Mouse (Mus musculus) heart, postnatal 25 days (tissue): Measurements from ENCODE around the gene Eef2k. TPM values are rescaled to one million over a fixed set of nuclear protein-coding genes. Genes with fewer than 3 reads are reported as not detected.
A peak's percentile ranks its signal among the peaks of the same experiment; 100 is the strongest.

Experiments used
- DNase-seq: peaks from one replicate; pipeline ENCODE4 v3.0.0; 2022; ENCODE audit warnings: low spot score
- intact Hi-C: fragments of 180-260 bp; cut with DNase I; formaldehyde crosslinking; loops from one replicate; pipeline ENCODE4 v1.15.1; 2025
- total RNA-seq, 2 experiments: library from RNA; stranded (reverse); gene quantifications; 2 replicates each; pipeline ENCODE4 v1.2.3; 2021

Eef2k gene
- total RNA-seq, 2 experiments from 2014 or later: 27.7 to 32.5 TPM

DNA sequence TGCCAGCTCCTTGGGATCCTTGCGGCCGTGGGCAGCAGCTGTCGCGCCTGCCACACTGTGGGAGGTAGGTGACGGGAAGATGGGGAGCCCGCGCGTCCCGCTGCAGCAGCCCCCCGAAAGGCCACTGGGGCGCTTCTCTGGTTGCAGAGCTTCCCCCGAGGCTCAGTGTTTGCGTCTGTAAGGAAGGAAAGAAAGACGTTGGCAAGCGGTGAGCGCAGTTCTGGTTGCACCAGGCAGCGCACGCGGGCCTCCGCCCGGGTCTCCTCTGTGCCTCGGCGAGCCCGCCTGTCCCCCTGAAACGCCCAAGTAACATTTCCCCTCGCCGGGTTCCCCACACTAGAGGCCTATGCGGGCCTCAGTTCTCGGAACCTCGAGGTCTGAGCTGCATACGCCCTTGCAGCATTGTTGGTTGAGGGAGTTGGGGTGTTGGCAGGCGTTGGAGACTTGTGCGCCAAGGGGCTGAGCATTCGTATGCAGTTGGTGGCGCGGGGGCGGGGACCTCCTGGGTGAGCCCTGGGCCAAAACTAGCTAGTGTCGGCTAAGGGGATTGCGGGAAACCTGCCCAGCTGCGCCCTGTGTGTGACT is 498 bp downstream of the Eef2k start:
- DNase-seq: peak; percentile 79
- intact Hi-C loops: no loop called here

DNA sequence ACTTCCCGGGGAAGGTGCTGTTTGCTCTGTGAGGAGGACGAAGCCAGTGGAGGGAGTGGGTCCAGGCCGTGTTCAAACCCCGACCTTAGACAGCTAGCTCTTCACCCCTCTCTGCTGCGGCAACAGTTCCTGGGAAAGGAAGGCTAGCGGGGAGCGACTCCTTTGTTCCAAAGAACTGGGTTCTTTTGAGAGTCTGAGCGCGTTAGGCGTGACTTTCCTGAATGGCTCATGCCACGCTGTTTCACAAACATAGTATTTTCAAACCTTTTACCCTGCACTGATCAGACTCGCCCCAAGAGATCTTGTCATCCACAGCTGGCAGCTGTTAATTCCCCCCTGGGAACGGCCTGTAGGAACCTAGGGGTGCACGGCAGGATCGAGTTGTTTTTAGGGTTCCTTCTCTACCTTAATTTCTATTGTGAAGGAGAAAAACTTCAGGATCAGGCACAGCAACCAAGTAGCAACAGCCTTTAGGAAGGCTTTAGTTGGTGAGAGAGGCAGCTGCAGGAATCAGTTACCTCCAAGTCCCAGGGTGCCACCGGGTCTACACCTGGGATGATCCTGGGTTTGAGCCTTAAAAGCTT is 1.3 kb downstream of the Eef2k start:
- intact Hi-C loops: loop anchor here (2.0 kb wide), 1 partner anchor 21 kb away; no protein-coding TSS in a partner anchor
- DNase-seq: no peak

DNA sequence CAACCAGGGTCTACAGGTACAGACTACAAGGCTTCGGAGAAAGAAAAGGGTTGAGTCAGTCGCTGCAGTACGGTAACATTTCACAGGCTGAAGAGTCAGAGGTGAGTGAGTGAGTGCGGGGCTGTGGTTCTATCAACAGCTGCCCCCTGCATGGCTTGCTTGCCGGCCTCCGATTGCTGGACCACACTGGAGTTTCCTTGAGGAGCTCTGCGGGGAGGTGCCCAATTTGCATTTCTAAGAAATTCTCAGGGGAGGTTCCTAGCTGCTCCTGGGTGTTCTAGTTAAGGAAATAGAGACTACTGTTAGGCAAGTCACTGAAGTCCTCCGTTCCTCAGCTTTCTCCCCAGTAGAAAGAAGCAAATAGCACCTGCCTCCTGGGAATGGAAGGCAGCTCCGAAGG is 2.1 kb downstream of the Eef2k start:
- no peak for DNase-seq
- intact Hi-C loops: loop anchor here (2.0 kb wide), 1 partner anchor 20 kb away; no protein-coding TSS in a partner anchor

DNA sequence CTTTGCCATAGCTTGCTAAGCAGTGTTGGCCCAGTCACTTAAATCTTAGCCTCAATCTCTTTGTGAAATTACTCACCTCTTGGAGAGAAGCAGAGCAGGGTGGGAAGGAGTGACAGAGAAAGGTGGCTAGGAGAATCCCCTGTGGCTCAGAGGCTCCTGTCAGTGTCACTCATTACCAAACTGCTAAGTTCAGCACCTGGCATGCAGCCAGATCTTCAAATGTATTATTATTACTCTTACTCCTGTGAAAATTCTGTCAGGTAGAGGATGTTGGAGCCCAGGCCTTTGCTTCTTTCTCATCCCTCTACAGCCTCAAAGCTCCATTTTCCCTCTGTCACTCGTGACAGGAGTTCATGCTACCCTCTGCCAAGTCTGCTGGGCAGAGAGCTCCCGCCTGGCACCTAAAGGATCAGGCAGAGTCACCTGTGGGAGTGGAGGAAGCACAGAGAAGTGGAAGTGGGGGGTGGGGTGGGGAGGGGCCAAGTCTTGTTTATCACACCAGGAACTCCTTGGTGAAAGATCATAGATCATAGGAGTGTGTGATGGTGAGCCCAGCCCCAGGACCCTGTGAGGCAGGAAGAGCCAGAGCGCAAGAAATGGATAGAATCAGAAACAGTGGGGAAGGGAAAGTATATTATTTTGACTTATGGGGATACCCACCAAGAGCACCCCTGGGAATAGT is 6.3 kb downstream of the Eef2k start:
- no peak for DNase-seq
- intact Hi-C loops: no loop called here

DNA sequence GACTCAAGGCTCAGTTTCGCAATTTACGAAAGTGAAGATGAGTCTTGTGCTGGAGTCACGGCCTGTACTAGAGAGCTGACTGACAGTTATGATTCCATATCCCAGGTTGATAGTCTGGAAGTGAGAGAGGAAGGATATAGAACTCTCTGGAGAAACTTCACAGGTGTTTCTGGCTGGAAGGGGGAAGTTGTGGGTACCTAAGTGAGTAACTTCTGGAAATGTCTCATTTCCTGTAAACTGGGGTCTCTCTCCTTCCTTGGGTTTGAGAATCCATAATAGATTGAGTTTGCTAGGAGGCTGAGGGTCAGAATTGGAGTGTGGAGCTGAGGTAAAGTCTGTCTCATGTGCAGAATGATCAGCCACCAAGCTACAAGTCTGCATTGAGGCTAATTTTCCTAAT is 7.5 kb downstream of the Eef2k start:
- no peak for DNase-seq
- intact Hi-C loops: no loop called here

DNA sequence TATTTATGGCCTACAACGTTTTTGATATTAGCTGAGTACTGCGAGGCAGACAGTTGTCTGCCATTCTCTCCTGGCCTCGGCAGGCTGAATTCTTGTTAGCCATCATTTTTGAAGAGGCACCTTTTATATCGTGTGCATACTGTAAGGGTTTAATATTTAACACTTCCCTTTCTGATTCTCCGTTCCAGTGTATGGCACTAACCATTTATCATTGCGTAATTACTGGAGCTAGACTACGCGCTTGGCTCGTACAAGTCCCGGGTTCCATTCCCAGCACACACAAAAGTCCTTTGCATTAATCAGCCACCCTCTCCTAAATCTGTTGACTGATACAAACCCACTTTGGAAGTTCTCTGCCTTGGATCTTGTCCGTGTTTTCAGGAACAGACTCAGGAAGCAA is 17.2 kb downstream of the Eef2k start:
- intact Hi-C loops: no loop called here
- DNase-seq: no peak

DNA sequence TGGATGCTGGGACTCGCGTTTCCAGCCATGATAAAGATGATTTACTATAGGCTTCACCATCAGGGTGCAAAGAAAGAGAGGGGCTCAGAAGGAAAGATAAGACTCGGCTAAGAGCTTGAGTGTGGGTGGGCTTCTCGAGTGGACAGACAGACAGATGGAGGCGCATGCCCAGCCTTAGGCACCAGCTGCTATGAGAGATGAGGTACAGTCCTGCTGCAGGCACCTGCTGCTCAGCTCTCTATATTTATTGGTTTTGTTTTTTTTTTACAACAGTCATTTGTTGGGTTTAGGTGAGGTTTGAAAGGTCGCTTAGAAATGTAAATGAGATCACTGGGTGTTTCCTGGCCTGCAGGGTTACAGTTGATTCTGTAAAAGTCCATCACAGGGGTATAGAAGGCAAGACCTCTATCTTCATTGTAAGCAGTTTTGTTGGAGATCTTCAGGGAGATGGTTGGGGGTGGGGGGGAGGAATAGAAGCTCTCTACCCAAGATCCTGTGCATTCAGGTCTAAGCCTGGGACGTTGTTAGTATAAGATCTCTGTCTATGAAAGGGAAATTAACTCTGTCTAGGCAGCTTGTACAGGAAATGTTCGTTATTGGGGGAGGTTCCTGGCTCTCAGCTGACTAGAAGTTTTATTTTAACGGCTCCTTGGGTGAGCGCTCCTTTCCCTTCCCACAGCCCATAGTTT is 18.3 kb downstream of the Eef2k start:
- intact Hi-C loops: no loop called here
- DNase-seq: no peak

DNA sequence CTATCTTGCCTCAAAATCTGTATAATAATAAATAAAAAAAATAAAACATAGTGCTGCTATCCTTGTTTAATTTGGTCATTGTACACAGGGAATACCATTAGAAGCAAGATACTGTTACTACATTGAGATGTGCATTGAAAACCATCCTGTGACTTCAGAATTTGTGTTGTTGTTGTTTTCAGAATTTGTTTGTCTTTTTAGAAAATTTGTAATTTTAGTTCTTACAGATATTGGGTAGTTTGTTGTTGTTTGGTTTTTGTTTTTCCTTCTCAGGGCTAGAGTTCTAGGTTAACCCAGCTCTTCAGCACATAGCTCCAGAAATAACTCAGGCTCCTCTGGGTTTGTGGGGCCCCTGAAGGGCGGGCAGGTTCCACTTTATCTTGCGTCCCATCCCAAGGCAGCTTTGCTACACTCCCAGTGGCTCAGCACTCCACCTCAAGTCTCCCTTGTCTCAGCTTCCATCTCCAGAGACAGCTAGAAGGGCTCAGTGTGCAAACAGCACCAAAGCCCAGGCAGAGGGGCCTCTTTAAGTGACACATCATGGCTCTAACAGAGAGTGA is 18.9 kb downstream of the Eef2k start:
- no peak for DNase-seq
- intact Hi-C loops: no loop called here

DNA sequence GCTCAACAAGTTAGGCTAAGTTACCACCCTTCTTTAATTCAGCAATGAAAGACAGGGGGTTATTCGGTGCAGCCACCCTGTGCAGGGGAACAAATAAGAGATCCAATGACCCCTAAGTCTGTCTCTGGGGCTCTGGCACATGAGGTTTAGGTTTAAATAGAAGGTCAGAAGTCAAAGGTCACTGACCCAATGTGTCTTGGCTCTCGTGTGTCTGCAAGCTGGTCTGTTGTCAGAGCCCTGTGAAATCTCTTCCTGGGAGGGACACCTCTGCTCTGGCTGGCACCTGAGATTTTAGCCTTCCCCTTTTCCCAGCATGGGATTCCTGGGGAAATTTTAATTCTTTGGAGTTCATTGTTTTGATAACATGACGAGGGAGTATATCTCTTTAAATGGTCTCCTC is 19.6 kb downstream of the Eef2k start:
- intact Hi-C loops: no loop called here
- no peak for DNase-seq

DNA sequence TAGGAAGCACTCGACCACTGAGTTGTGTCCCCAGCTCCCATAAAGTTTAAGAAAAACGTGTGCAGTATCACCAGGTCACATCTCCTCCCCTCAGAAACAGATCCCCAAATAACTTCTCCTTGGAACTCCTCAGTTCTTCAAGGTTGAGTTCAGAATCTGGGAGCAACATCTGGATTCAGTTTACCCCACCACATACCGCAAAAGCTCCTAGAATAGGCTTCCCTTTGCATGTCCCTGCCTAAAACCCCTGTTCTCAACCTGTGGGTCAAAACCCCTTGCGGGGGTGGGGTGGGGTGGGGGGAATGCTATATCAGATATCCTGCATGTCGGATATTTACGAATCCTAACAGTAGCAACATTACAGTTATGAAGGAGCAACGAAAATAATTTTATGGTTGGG is 20.0 kb downstream of the Eef2k start:
- intact Hi-C loops: no loop called here
- no peak for DNase-seq

DNA sequence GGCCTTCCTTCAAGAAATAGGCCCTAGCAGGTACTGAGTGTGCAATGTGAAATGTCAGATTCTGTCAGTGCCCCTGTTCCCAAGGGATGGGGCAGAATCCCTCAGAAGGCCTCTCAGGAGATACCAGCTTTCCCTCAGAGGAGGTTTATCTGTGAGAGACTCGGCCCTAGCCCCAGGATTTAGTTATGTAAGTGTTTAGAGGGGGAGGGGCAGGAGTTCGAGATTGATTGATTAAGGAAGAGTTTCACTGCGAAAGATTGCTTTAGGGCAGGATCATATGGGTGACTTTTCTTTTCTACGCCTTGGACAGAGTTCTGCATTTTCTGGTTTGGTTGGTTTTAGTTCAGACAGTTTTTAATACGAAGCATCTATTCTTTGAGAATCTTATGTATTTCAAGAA is 20.8 kb downstream of the Eef2k start:
- no peak for DNase-seq
- intact Hi-C loops: no loop called here

DNA sequence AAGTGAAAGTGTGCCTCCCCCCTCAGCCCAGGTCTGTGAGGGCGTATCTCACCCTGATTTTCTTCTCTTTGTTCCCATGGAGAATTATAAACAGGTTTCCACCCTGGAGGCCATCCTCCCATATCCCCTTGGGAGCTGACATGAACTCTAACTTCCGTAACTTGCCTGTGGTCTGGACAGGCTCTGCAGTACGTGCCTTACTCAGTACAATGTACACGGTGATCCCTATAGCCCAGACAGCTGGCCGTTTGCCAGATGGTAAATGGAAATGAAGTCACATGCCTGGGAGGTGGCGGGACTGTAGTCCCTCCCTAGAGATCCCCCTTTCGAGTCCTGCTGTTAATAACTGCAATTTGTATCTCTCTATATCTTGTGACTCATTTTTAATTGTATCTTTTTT is 22.5 kb downstream of the Eef2k start:
- intact Hi-C loops: loop anchor here (2.0 kb wide), 1 partner anchor 20 kb away; no protein-coding TSS in a partner anchor
- no peak for DNase-seq

DNA sequence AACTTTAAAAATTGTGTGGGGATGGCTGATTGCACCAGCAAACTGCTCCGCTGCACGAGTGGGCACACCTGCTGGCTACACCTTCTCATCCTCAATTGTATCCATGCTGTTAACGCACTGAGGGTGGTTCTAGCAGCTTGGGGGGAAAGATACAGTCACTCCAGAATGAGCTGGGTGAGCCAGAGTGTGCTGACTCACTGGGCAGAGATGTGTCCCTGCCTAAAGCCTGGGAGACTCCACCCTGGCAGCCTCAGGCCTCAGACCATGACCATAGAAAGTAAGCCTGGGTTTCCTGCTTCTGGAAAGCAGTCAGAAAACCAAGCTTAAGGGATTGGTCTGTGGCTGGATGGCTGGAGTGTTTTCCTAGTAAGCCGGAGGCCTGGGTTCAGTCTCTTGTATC is 23.2 kb downstream of the Eef2k start:
- intact Hi-C loops: loop anchor here (2.0 kb wide), 1 partner anchor 21 kb away; no protein-coding TSS in a partner anchor
- DNase-seq: peak; percentile 50

DNA sequence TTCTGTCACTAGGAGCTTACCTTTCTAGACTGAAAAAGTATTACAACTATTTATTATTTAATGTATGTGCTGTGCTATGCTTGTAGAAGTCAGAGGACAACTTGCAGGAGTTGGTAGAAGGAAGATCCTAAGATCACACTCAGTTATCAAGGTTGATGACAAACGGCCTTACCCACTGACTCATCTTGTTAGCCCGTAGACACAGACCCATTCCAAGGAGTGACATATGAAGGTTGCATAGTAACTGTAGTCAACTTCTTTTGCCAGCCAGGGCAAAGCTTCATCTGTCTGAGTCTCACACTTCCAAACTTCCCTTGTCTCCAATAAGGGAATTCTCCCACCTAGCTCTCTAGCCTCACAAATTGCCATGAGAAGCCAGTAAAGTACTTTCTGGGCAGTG is 24.1 kb downstream of the Eef2k start:
- DNase-seq: no peak

DNA sequence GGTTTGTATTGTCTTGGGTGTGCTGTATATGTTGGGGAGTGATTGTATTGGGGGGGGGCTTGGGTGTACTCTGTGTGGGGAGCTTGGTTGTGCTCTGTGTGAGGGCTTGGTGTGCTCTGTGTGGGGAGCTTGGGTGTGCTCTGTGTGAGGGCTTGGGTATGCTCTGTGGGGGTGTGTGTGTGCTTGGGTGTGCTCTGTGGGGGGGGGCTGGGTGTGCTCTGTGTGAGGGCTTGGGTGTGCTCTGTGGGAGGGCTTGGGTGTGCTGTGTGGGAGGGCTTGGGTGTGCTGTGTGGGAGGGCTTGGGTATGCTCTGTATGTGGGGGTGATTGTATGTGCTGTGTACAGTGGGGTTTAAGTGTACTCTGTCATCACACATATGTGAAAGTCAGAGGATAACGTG is 25.1 kb downstream of the Eef2k start:
- intact Hi-C loops: no loop called here
- no peak for DNase-seq

More for the DNA sequence above, 24.1 kb downstream of the Eef2k start:
- intact Hi-C loops: no loop called here

DNA sequence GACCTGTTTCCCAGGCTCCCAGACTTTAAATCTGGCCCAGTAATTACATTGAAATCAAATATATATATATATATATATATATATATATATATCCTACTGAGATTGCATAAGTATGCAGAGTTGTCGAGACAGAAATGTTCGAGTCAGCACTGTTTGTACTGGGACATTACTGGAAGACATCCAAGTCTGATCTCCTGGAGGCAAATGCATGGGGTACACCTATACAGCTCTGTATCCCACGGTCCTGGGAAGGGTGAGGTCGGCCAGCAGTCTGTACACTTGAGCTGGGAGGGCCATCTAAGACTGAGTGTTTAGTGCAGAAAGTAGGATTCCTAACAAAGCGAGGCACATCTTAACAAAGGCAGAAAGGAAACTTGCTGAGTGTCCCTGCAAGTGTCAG is 27.3 kb downstream of the Eef2k start:
- intact Hi-C loops: no loop called here
- no peak for DNase-seq

DNA sequence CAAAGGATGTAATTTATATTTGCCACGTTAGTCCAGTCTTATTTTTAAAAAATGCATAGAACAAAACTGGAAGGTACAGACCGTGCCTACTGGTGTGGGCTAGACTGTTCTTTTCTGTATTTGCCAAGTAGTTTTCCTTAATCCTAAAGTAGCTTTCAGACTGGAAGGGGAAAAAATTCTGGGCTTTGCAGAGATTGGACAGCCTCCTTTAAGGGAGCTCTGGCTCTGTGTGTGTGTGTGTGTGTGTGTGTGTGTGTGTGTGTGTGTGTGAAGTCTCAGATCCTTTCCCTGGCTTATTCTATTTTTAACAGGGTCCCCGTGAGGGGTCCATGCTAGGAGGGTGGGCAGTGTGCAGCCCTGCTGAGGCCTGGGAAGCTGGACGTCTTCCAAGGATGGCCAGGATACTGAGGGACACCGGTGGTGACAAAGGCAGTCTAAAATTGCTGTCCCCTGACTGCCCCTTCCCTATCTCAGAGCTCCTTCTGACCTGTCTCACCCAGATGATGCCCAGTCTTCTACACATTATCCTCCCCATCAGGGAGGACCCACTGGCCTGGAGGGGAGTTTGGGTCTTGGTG is 27.9 kb downstream of the Eef2k start:
- DNase-seq: no peak
- intact Hi-C loops: no loop called here

DNA sequence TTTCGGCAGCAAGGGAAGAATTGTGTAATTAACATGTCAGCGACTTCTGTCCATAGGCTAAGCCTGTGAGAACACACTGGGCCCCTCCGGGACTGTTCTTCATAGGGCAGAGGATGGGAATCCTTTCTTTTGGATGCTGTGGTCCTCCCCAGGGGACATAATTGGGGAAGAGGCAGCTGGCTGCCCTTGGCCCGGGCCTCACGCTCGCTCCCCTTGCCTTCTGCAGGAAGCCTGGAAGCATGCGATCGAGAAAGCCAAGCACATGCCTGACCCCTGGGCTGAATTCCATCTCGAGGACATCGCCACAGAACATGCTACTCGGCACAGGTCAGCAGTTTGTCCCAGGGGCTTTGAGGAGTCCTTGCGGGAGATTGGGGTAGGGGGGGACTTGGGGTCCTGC is 30.5 kb downstream of the Eef2k start:
- no peak for DNase-seq

DNA sequence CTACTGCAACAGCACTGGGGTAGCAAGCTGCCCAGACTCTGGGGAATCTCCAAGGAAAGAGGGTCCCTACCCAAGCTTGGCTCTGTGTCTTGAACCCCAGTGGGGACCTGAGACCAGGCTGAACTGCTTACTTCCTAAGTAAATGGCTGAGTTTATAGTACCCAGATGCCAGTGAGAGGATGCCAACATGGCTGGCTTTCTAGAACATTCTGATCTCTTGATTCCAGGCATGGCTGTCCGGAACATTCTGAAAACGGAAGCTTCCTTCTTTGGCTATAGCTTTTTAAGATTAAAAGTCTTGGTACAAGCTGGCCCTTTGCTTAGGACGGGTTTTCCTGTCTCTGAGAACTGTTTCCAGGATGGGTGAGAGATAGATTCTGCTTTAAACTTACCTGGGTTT is 31.4 kb downstream of the Eef2k start:
- intact Hi-C loops: no loop called here
- no peak for DNase-seq

More for the DNA sequence above, 30.5 kb downstream of the Eef2k start:
- intact Hi-C loops: no loop called here
